Mouse (Mus musculus) neural tube, embryonic 11.5 days (tissue): Measurements from ENCODE around the gene 1700020A23Rik. TPM values are rescaled to one million over a fixed set of nuclear protein-coding genes. Genes with fewer than 3 reads are reported as not detected.
A peak's percentile ranks its signal among the peaks of the same experiment; 100 is the strongest.

ENCODE experiments used
- ATAC-seq: fragments of 200-750 bp; cut with Nextera tagmentation; 2 replicates; pipeline ENCODE4 v1.8.0; 2017; ENCODE audit warnings: moderate number of reproducible peaks, mild to moderate bottlenecking, moderate TSS enrichment, moderate library complexity; ENCODE audit not compliant: insufficient read depth, low FRiP score, low TSS enrichment
- DNase-seq: peaks from one replicate; pipeline ENCODE4 v3.0.0-alpha.2; 2015; ENCODE audit warnings: low spot score
- H3K27ac ChIP-seq: fragments of 300-500 bp; sonication (generic); 2 replicates; pipeline ENCODE4 v1.5.1; 2014; ENCODE audit warnings: low read depth, mild to moderate bottlenecking, low read length
- H3K27me3 ChIP-seq: fragments of 300-500 bp; sonication (generic); 2 replicates; pipeline ENCODE4 v1.6.1; 2014; ENCODE audit warnings: mild to moderate bottlenecking, low read length, mixed read lengths; ENCODE audit not compliant: control insufficient read depth, insufficient read depth
- H3K36me3 ChIP-seq: fragments of 300-500 bp; sonication (generic); 2 replicates; pipeline ENCODE4 v1.6.1; 2014; ENCODE audit warnings: mild to moderate bottlenecking, low read length, moderate library complexity, mixed read lengths; ENCODE audit not compliant: control insufficient read depth, insufficient read depth
- H3K4me1 ChIP-seq: fragments of 300-500 bp; sonication (generic); 2 replicates; pipeline ENCODE4 v1.6.1; 2014; ENCODE audit warnings: low read length, mixed read lengths; ENCODE audit not compliant: control insufficient read depth, insufficient read depth
- H3K4me2 ChIP-seq: fragments of 300-500 bp; sonication (generic); 2 replicates; pipeline ENCODE4 v1.6.1; 2014; ENCODE audit warnings: low read depth, mild to moderate bottlenecking, moderate library complexity
- H3K4me3 ChIP-seq: fragments of 300-500 bp; sonication (generic); 2 replicates; pipeline ENCODE4 v1.5.1; 2014; ENCODE audit warnings: low read depth, low read length
- H3K9ac ChIP-seq: fragments of 300-500 bp; sonication (generic); 2 replicates; pipeline ENCODE4 v1.6.1; 2014; ENCODE audit warnings: mild to moderate bottlenecking, low read length
- H3K9me3 ChIP-seq: fragments of 300-500 bp; sonication (generic); 2 replicates; pipeline ENCODE4 v1.6.1; 2016; ENCODE audit warnings: low read length; ENCODE audit not compliant: control insufficient read depth
- WGBS: fragments of 180-500 bp; shearing (Covaris S2); extraction: QIAGEN DNeasy Blood & Tissue Kit; methylation state at CpG from one replicate; pipeline ENCODE4 v1.1.7; 2014; 5-methylcytosine and 5-hydroxymethylcytosine counted together
- polyA plus RNA-seq: library from polyadenylated mRNA; unstranded; fragments of >200 nt; fragmentation: Nextera tagmentation; extraction: Ambion mirVana; gene quantifications from 2 replicates; pipeline ENCODE4 v1.2.1, GENCODE M21; 2014

1700020A23Rik gene
- polyA plus RNA-seq, 1 experiment from 2014 or later: not detected

DNA sequence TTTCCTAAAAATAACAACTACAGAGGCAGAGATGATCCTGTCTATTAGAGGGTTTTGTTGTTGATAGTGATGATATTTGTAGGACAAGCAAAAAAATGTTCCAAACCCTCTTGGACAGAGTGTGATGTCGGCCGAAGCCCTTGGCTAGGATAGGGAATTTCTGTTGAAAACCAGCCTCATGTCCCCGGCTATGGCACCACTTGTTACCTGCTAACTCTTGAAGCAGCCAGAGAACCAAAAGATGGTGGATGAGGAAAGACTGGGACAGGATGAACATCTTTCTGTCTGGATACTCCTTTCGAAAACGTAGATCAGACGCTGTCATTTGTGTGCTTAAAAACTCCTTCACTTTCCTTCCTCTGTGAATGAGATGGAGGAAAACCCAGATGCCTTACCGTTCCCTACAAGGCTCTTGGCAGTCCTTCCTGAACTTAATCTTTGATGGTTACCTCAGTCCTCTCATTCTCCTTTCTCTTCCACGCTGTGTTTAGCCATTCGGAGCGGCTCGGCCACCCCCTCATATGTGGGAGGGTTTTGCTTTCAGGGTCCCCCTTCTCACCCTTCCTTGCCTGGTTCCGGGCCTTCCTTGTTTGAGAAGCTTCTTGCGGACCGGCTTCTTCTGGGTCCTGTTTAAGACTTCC lies 46.1 kb downstream of the 1700020A23Rik start:
- WGBS: 76% methylated on average over 14 of the region's 14 CpGs
- Histone ChIP-seq H3K9me3 (no peaks in the 10 kb centered on the region), H3K4me1 (peaks cover 9% of the 10 kb centered on the region), H3K36me3 (no peaks in the 10 kb centered on the region), H3K4me2 (peak overlapping the region; percentile 82), H3K27me3 (0 out of 2 replicates have a peak, but pooled peaks cover 3% of the 10 kb centered on the region), H3K27ac (no peak overlapping the region), H3K4me3 (peak overlapping the region; percentile 92), H3K9ac (peak overlapping the region; percentile 87)
- DNase-seq (no peak), ATAC-seq (no peak)

DNA sequence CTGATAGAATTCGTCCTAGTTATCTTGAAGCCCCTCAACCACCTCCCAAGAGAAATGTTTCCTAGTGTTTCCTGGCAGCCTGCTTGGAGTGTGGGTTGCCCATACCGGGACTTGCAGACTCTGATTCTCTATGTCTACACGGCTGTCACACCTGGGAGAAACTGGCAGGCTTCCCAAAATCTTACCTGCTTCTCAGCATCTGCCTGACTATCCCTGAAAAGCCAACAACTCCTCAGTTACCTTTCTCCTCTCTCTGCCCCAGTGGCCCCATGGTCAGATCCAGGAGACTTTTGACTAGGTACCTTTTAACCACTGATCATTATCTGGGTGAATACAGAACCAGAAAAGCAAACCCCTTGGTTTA lies 46.6 kb downstream of the 1700020A23Rik start:
- Histone ChIP-seq H3K27me3 (0 out of 2 replicates have a peak, but pooled peaks cover 3% of the 10 kb centered on the region), H3K36me3 (no peaks in the 10 kb centered on the region), H3K9me3 (no peaks in the 10 kb centered on the region), H3K4me3 (no peak overlapping the region), H3K4me1 (peaks cover 9% of the 10 kb centered on the region), H3K9ac (no peak overlapping the region), H3K27ac (no peak overlapping the region), H3K4me2 (peak overlapping the region; percentile 82; the same call in 1 of the 2 replicates)
- no peak for DNase-seq
- WGBS: 80% methylated on average over 3 of the region's 3 CpGs
- ATAC-seq: no peak

DNA sequence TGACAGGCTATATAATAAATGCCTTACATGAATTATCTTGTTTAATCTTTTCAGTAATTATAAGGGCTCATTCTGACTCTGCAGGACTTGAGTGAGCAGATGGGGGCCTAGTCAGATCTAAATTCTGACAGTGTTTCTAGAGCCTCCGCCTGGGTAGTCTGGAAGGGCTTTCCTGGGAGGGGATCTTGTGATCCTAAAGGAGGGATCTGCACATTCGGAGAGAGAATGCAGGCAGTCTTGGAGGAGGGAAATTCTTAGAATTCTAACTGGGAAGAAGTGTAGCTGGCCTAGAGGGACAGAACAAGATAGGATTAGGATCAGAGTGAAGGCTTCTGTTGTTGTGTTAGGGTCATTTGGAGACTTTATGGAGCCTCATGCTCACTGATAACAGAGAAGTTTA lies 47.2 kb downstream of the 1700020A23Rik start:
- DNase-seq (no peak), ATAC-seq (no peak)
- Histone ChIP-seq H3K27me3 (0 out of 2 replicates have a peak, but pooled peaks cover 3% of the 10 kb centered on the region), H3K27ac (no peak overlapping the region), H3K9me3 (no peaks in the 10 kb centered on the region), H3K9ac (no peak overlapping the region), H3K4me3 (no peak overlapping the region), H3K36me3 (no peaks in the 10 kb centered on the region), H3K4me2 (no peak overlapping the region), H3K4me1 (peaks cover 9% of the 10 kb centered on the region)
- 73% methylated on average over 2 of the region's 2 CpGs for WGBS

DNA sequence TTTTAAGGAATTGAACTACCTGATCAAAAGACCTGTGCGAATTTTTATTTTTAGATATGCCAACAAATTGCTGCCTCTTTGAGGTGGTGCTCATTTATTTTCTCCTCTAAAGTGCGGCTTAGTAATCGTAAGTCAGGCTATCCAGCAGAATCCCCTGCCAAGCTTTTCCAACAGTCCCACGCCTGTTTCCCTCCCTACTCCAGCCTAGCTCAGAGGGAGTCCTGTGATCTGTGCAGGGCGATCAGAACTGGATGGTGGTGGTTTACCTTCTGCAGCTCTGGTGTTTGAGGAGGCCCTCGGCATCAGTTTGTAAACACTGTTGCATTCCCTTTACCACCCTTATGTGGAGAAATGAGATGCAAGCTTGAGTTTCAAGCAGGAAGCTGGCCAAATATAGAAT lies 48.4 kb downstream of the 1700020A23Rik start:
- Histone ChIP-seq H3K4me3 (no peak overlapping the region), H3K4me1 (peaks cover 9% of the 10 kb centered on the region), H3K27ac (no peak overlapping the region), H3K4me2 (no peak overlapping the region), H3K27me3 (0 out of 2 replicates have a peak, but pooled peaks cover 3% of the 10 kb centered on the region), H3K9me3 (no peaks in the 10 kb centered on the region), H3K9ac (no peak overlapping the region), H3K36me3 (no peaks in the 10 kb centered on the region)
- WGBS: 77% methylated on average over 6 of the region's 6 CpGs
- ATAC-seq (no peak), DNase-seq (no peak)

DNA sequence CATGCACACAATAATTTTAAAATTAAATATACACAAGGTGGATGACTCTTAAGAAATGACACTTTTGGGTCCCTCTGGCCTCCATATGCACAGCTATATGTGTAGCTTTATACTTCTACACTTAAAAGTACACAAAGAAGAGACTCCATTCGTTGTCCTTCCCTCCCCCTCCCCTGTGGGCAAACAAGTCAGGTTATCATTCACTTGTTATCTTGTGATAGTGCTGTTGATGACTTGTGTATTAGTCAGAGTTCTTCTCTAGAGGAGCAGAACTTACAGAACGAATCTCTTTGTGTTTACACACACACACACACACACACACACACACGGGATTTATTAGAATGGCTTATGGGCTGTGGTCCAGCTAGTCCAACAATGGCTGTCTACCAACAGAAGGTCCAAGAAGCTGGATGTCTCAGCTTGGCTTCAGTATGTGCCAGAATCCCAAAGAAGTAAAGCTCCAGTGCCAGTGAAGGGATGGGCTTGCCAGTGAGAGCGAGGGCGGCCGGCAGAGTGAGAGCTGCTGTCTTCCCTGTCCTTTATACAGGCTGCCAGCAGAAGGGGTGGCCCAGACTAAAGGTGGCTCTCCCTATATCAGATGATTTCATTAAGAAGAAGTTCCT lies 49.8 kb downstream of the 1700020A23Rik start:
- no peaks in the 10 kb centered on the region for H3K27me3 ChIP-seq
- no peaks in the 10 kb centered on the region for H3K9me3 ChIP-seq
- no peak overlapping the region for H3K4me3 ChIP-seq
- DNase-seq (no peak), ATAC-seq (no peak)
- no peak overlapping the region for H3K9ac ChIP-seq
- H3K36me3 ChIP-seq: no peaks in the 10 kb centered on the region
- 90% methylated on average over 6 of the region's 6 CpGs for WGBS
- no peak overlapping the region for H3K27ac ChIP-seq
- H3K4me1 ChIP-seq: peaks cover 9% of the 10 kb centered on the region
- no peak overlapping the region for H3K4me2 ChIP-seq

Other genes starting within 250 kb of the 1700020A23Rik start
- gene Snrpb, start 225.9 kb upstream of the 1700020A23Rik start, polyA plus RNA-seq: 705 and 724 TPM in 2 replicates
- not detected in 2 replicates for gene Tmc2, start 210.1 kb upstream of the 1700020A23Rik start, polyA plus RNA-seq
- 335 and 348 TPM in 2 replicates for gene Nop56, start 130.8 kb upstream of the 1700020A23Rik start, polyA plus RNA-seq
- 148 and 149 TPM in 2 replicates for gene Idh3b, start 120.7 kb upstream of the 1700020A23Rik start, polyA plus RNA-seq
- 2.0 and 2.1 TPM in 2 replicates for gene Ebf4, start 110.1 kb upstream of the 1700020A23Rik start, polyA plus RNA-seq
- gene Cpxm1, start 7.7 kb upstream of the 1700020A23Rik start, polyA plus RNA-seq: 32.3 and 32.6 TPM in 2 replicates
- 0.16 TPM in 1 of 2 replicates, not detected in the other for gene Gm28372, start within 50 bp of the 1700020A23Rik start, polyA plus RNA-seq
- gene Tmem239, start 1.2 kb downstream of the 1700020A23Rik start, polyA plus RNA-seq: 0.17 TPM in 1 of 2 replicates, not detected in the other
- gene Vps16, start 19.1 kb downstream of the 1700020A23Rik start, polyA plus RNA-seq: 77.7 and 85.7 TPM in 2 replicates
- gene Pced1a, start 19.4 kb downstream of the 1700020A23Rik start, polyA plus RNA-seq: 7.7 and 9.0 TPM in 2 replicates
- 103 and 105 TPM in 2 replicates for gene Ptpra, start 45.0 kb downstream of the 1700020A23Rik start, polyA plus RNA-seq
- gene Mrps26, start 158.5 kb downstream of the 1700020A23Rik start, polyA plus RNA-seq: 77.0 and 85.8 TPM in 2 replicates
- gene Oxt, start 170.9 kb downstream of the 1700020A23Rik start, polyA plus RNA-seq: 0.48 TPM in 1 of 2 replicates, not detected in the other
- not detected in 2 replicates for gene Avp, start 177.3 kb downstream of the 1700020A23Rik start, polyA plus RNA-seq
- gene Fastkd5, start 224.8 kb downstream of the 1700020A23Rik start, polyA plus RNA-seq: 20.4 and 21.8 TPM in 2 replicates
- gene Ubox5, start 224.8 kb downstream of the 1700020A23Rik start, polyA plus RNA-seq: 19.1 and 21.6 TPM in 2 replicates
- gene Lzts3, start 237.5 kb downstream of the 1700020A23Rik start, polyA plus RNA-seq: 0.84 and 1.1 TPM in 2 replicates